Mouse (Mus musculus) heart, postnatal 0 days (tissue): Measurements from ENCODE around the gene Psen2.

Experiments
- CTCF ChIP-seq: IDR thresholded peaks from 2 replicates; pipeline ENCODE4 v1.5.1; 2016; ENCODE audit warnings: antibody characterized with exemption, control low read depth, low read depth
- EP300 ChIP-seq: IDR thresholded peaks from 2 replicates; pipeline ENCODE4 v1.6.1; 2016; ENCODE audit warnings: antibody characterized with exemption, low read depth

- TF ChIP-seq CTCF (no peak), EP300 (no peak)
Observed at GRCm38 (mm10) chr1:180191112-180191511, 72.1 kb downstream of the Psen2 start.
